Mouse (Mus musculus): Measurements from ENCODE around the gene Sema3f.
A peak's percentile ranks its signal among the peaks of the same experiment; 100 is the strongest.

The Sema3f gene

DNA sequence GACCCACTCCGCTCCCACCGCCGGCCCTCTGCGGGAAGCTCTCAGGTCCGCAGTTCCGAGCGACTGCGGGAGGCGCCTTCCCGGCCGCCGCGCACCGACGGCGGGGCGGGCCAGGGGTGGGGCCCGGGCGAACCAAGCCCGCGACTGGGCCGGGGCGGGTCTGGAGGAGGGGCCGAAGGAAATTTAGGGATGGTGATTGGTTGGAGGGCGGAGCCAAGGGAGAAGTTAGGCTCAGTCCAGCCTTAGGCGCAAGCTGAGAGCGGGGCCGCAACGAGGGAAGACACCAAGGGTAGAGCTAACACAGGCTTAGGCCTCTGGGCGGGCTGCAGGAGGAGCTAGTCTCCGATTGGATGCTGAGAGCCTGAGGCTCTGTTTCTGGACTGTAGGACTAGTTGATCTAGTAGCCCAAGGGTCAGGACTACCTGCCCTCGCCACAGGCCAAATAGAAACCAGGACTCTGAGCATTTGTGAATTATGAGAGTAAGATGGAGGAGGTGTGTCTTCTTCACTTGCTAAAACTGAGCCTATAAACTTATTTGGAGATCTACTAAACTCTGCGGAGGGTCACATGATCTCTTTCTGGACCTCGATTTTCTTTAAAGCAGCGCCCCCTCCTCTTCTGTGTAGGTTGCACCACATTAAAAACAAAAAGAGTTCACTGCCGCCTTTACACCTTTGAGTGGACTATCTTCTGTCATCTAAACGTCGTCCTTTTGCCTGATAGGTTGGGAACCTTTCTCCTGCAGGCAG, 74.8 kb downstream of the Sema3f start, which contains the start of gene Gnai2:
Gene Gnai2, minus strand, starts transcription at position 89 of the 750 bp plus-strand sequence.
- peak; percentile 95 for DNase-seq (ENCODE audit: extremely low spot score, low spot score)

DNA sequence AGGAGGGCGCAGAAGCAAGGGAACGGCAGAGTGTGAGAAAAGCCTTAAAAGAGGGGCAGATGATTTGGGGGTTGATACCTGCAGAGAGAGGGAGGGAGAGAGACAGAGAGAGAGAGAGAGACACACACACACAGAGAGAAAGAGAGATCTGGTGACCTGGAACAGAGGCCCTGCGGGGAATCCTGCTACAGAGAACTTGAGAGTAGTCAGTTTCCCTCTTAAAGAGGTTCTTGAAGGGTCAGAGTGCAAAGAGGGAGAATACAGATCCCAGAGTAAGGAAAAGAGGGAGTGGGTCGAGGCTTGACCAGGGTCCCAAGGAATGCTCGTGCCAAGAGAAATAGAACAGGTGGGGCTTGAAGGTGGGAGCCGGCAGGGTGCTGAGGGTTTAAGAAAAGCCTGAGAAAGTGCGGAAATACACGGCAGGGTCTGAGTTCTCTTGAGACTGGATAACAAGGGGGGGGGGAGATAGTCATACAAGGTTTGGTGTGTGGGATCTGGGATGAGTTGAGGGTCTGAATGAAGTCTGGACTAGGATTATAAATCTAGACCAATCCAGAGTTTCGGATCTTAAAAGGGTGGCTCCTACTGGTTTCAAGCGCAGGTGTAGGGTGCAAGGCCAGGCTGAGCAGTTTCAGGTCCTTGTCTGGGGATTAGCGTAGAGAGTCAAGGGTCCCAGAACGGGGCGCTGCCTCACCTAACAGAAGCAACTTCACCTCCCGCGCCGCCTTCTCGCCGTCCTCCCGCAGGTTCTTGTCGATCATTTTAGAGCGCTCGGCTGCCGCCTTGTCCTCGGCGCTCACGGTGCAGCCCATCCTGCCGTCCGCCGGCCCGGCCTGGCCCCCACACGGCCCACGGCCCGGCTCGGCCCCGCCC, 75.6 kb downstream of the Sema3f start:
- DNase-seq (ENCODE audit: extremely low spot score, low spot score), result peak; percentile 65

DNA sequence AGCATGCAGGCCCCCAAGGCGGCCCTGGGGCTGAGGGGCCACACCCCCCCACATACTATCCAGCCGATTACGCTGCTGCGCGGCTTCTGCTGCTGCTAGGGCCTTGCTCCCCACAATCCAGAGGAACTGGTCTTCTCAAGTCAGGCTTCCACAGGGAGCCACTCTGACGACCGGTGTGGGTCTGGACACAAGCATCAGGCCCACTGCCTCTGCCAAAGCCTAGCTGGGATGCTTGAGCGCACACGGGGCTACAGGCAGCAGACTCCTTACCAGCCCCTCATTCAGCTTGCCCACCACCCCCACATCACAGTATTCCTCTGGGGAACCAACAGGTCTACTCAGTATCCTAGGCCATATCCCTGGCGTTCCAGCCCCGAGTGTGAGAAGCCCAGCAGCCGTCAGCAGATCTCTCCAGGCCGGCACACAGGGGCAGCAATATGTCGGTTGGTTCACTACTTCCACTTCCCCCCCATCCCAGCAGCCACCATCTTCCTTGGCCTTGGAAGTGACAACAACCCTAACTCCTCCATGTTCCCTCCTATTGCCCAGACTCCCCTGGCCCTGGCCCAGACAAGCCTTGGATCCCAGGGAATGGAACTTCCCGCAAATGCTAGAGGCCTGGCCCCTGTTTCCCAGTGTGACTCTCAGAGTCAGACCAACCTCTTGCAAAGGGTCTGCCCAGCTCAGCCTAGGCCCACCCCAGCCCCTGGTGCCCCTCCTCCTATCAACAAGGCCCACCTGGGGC, 76.4 kb downstream of the Sema3f start:
- DNase-seq (ENCODE audit: extremely low spot score, low spot score), result no peak

DNA sequence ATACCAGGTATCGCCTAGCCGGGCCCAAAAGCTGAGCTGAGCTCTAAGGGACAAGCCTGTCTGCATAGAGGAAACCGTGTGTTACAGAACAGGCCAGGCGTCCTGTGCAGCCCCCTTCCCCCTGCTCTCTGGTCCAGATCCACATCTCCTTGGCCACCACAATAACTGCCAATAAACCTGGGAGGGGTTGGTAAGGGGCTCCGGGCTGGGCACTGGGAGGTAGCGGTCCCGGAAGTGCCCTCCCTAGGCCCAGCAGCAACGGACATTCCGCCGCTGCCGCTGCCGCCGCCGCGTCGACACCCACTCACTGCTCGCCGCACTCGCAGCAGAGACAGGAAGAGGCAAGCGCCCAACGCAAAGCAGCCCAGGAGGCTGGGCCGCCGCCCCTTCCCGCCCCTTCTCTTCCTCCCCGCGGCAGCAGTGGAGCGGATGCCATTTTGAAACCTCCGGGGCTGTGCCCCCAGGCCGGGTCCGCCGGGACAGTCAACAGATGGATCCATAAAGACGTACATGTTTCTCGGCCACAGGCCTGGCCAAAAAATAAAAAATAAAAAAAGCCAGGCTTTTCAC, 77.1 kb downstream of the Sema3f start:
- peak; percentile 74 for DNase-seq (ENCODE audit: extremely low spot score, low spot score)

DNA sequence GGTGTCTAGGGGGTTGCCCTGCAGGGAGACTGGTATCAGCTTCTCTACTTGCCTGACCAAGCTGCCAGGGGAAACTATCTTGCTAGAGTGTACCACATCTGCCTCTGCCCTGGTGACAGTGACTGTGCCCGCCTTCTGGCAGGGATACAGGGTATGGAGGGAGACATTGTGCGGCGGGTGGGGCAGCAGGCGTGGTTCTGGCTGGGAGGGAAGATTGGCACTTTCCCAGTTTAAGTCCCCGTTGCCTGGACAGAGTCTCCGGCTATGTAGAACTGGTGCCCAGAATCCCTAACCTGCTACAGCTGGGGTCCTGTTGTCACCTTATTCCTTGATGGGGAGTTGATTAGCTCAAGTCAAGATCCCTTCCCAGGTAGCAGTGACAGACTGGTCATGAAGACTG, 77.8 kb downstream of the Sema3f start:
- DNase-seq (ENCODE audit: extremely low spot score, low spot score), result no peak

DNA sequence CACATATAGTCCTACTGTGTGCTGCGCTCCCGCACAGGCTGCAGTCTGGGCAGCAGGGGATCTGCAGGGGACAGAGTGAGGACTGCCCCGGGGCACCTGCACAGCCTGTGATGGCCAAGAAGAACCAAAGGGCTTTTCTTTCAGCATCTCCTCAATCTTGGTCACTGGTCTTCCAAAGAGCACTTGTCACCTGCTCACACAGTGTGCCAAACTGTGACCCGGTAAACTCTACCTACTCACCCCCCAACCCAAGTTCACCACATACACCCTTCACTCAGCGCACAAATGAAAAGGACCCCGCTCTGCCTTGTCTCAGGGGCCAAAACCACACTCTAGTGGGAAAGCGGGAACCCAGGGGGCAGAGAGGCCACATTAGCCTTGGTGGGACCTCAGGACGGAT, 78.4 kb downstream of the Sema3f start:
- DNase-seq (ENCODE audit: extremely low spot score, low spot score), result no peak
